Mouse (Mus musculus): Measurements from ENCODE around the gene Fam196b. TPM values are rescaled to one million over a fixed set of nuclear protein-coding genes. Genes with fewer than 3 reads are reported as not detected.

Gene Fam196b
- polyA plus RNA-seq, 1 experiment = 0.75 TPM

- Histone ChIP-seq H3K4me3 (ENCODE audit: insufficient read depth, low read length) (no peak overlapping the region), H3K4me1 (ENCODE audit: control insufficient read depth, insufficient read depth, low read length) (peaks cover 6% of the 10 kb centered on the region), H3K27ac (ENCODE audit: insufficient read depth, low read length) (no peak overlapping the region)
- no peak for TF ChIP-seq CTCF (IDR thresholded peaks at IDR 0.05; ENCODE audit: extremely low read depth, insufficient read depth, low read length)
- TF ChIP-seq POLR2A (IDR thresholded peaks at IDR 0.05; ENCODE audit: extremely low read depth, insufficient read depth, low read length) = no peak
These were observed 101.4 kb downstream of the Fam196b start for GRCm38 (mm10) chr11:34415884-34416618.

GRCm38 (mm10) chr11:34416619-34416979, 102.0 kb downstream of the Fam196b start:
- Histone ChIP-seq H3K4me1 (ENCODE audit: control insufficient read depth, insufficient read depth, low read length) (peaks cover 6% of the 10 kb centered on the region), H3K27ac (ENCODE audit: insufficient read depth, low read length) (no peak overlapping the region), H3K4me3 (ENCODE audit: insufficient read depth, low read length) (no peak overlapping the region)
- TF ChIP-seq CTCF (IDR thresholded peaks at IDR 0.05; ENCODE audit: extremely low read depth, insufficient read depth, low read length) (no peak), POLR2A (IDR thresholded peaks at IDR 0.05; ENCODE audit: extremely low read depth, insufficient read depth, low read length) (no peak)

GRCm38 (mm10) chr11:34421061-34421460, 106.4 kb downstream of the Fam196b start:
- TF ChIP-seq CTCF (IDR thresholded peaks at IDR 0.05; ENCODE audit: extremely low read depth, insufficient read depth, low read length) (no peak), POLR2A (IDR thresholded peaks at IDR 0.05; ENCODE audit: extremely low read depth, insufficient read depth, low read length) (no peak)
- Histone ChIP-seq H3K4me1 (ENCODE audit: control insufficient read depth, insufficient read depth, low read length) (peaks cover 6% of the 10 kb centered on the region), H3K4me3 (ENCODE audit: insufficient read depth, low read length) (no peak overlapping the region), H3K27ac (ENCODE audit: insufficient read depth, low read length) (no peak overlapping the region)

- H3K27ac ChIP-seq (ENCODE audit: insufficient read depth, low read length) = no peak overlapping the region
These were observed 109.9 kb downstream of the Fam196b start for GRCm38 (mm10) chr11:34424546-34424945.

GRCm38 (mm10) chr11:34427212-34427611, 112.6 kb downstream of the Fam196b start:
- no peaks in the 10 kb centered on the region for H3K4me1 ChIP-seq (ENCODE audit: control insufficient read depth, insufficient read depth, low read length)
- H3K4me3 ChIP-seq (ENCODE audit: insufficient read depth, low read length) = no peak overlapping the region
- TF ChIP-seq CTCF (IDR thresholded peaks at IDR 0.05; ENCODE audit: extremely low read depth, insufficient read depth, low read length) (no peak), POLR2A (IDR thresholded peaks at IDR 0.05; ENCODE audit: extremely low read depth, insufficient read depth, low read length) (no peak)
- no peak overlapping the region for H3K27ac ChIP-seq (ENCODE audit: insufficient read depth, low read length)

More at GRCm38 (mm10) chr11:34424546-34424945, 109.9 kb downstream of the Fam196b start:
- H3K4me1 ChIP-seq (ENCODE audit: control insufficient read depth, insufficient read depth, low read length) = peaks cover 4% of the 10 kb centered on the region
- no peak overlapping the region for H3K4me3 ChIP-seq (ENCODE audit: insufficient read depth, low read length)
- TF ChIP-seq CTCF (IDR thresholded peaks at IDR 0.05; ENCODE audit: extremely low read depth, insufficient read depth, low read length) (no peak), POLR2A (IDR thresholded peaks at IDR 0.05; ENCODE audit: extremely low read depth, insufficient read depth, low read length) (no peak)

DNA sequence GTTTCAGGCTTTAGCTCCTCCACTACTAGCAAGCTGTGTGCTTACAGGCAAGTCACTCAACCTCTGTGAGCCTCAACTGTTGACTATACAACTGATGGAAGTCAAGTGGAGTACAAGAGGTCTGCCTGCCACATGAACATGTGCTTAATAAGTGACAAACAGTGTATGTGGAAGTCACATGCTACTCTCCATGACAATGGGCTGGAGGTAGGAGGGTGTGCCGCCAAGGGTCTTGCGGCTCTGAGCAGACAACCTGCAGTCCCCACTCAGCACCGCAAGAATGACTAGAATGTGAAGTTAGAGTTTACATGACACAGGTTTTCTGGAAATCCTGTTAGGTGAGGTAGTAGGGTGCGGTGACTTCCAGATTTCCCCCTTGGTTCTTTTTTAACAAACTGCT, 116.3 kb downstream of the Fam196b start:
- no peak overlapping the region for H3K4me3 ChIP-seq (ENCODE audit: insufficient read depth, low read length)
- no peaks in the 10 kb centered on the region for H3K4me1 ChIP-seq (ENCODE audit: control insufficient read depth, insufficient read depth, low read length)
- H3K27ac ChIP-seq (ENCODE audit: insufficient read depth, low read length) = no peak overlapping the region
- TF ChIP-seq POLR2A (IDR thresholded peaks at IDR 0.05; ENCODE audit: extremely low read depth, insufficient read depth, low read length) (no peak), CTCF (IDR thresholded peaks at IDR 0.05; ENCODE audit: extremely low read depth, insufficient read depth, low read length) (no peak)

DNA sequence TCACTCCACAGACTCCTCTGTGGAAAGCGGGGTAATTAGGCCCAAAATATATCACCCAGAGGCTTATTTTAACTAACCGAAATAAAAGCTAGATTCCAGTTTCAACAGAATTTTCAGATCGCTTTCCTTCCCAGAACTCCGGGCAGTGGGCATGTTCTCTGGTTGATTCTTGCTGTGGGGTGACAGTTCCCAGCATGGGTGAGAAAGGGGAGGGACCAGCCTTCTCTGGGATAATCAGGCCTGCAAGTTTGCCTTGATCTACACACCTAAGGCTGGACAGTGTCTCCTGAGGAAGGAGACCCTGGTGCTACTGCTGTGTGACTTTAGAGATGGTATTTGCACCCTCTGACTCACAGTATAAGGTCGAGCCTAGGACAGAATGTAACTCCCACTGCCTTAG, 116.7 kb downstream of the Fam196b start:
- Histone ChIP-seq H3K27ac (ENCODE audit: insufficient read depth, low read length) (no peak overlapping the region), H3K4me3 (ENCODE audit: insufficient read depth, low read length) (no peak overlapping the region), H3K4me1 (ENCODE audit: control insufficient read depth, insufficient read depth, low read length) (no peaks in the 10 kb centered on the region)
- no peak for TF ChIP-seq POLR2A (IDR thresholded peaks at IDR 0.05; ENCODE audit: extremely low read depth, insufficient read depth, low read length)
- TF ChIP-seq CTCF (IDR thresholded peaks at IDR 0.05; ENCODE audit: extremely low read depth, insufficient read depth, low read length) = no peak

GRCm38 (mm10) chr11:34431978-34432377, 117.4 kb downstream of the Fam196b start:
- Histone ChIP-seq H3K27ac (ENCODE audit: insufficient read depth, low read length) (no peak overlapping the region), H3K4me1 (ENCODE audit: control insufficient read depth, insufficient read depth, low read length) (no peaks in the 10 kb centered on the region), H3K4me3 (ENCODE audit: insufficient read depth, low read length) (no peak overlapping the region)
- TF ChIP-seq POLR2A (IDR thresholded peaks at IDR 0.05; ENCODE audit: extremely low read depth, insufficient read depth, low read length) (no peak), CTCF (IDR thresholded peaks at IDR 0.05; ENCODE audit: extremely low read depth, insufficient read depth, low read length) (no peak)

DNA sequence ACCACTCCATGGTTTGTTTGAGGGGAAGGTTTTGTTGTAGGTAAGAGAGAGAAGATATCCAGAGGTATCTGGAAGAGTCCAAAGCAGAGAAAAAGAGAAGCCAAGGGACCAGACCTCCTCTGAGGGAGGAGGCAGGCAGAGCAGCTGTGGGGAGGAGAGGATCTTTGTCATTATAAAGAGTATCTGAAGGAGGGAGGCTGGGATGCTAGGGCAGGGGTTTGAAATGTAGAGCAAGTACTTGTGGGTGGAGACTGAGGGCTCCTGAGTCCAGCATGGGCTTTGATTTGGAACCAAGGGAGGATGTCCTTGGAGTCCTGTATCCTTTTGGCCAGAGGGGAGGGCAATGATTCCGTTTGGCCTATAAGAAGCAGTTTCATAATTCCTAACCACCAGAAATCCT, 122.8 kb downstream of the Fam196b start:
- H3K4me1 ChIP-seq (ENCODE audit: control insufficient read depth, insufficient read depth, low read length) = no peaks in the 10 kb centered on the region
- TF ChIP-seq POLR2A (IDR thresholded peaks at IDR 0.05; ENCODE audit: extremely low read depth, insufficient read depth, low read length) = no peak
- TF ChIP-seq CTCF (IDR thresholded peaks at IDR 0.05; ENCODE audit: extremely low read depth, insufficient read depth, low read length) = no peak
- H3K27ac ChIP-seq (ENCODE audit: insufficient read depth, low read length) = no peak overlapping the region
- H3K4me3 ChIP-seq (ENCODE audit: insufficient read depth, low read length) = no peak overlapping the region

DNA sequence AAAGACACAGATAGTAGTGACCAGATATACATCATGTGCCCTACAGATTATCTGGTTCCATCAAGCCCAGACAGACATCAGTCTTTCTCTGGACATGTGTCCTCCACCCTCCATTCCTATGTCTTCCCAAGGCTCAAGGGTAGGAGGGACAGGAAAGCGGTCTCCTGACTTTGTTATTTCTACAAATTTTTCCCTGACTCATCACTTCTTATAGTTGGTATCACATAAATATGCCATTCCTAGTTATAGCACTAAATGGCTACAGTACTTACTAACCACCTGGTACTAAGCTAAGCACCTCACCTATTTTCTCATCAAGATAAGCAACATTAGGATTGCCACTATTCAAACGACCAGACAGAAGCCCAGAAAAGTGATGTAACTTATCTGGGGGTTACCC, 123.8 kb downstream of the Fam196b start:
- Histone ChIP-seq H3K4me3 (ENCODE audit: insufficient read depth, low read length) (no peak overlapping the region), H3K4me1 (ENCODE audit: control insufficient read depth, insufficient read depth, low read length) (no peaks in the 10 kb centered on the region), H3K27ac (ENCODE audit: insufficient read depth, low read length) (no peak overlapping the region)
- TF ChIP-seq POLR2A (IDR thresholded peaks at IDR 0.05; ENCODE audit: extremely low read depth, insufficient read depth, low read length) = no peak
- TF ChIP-seq CTCF (IDR thresholded peaks at IDR 0.05; ENCODE audit: extremely low read depth, insufficient read depth, low read length) = no peak
